Mouse (Mus musculus): Measurements from ENCODE around the gene Fam107b. TPM values are rescaled to one million over a fixed set of nuclear protein-coding genes. Genes with fewer than 3 reads are reported as not detected.

Fam107b gene
- total RNA-seq, 4 experiments from 2014 or later = 9.5 to 20.1 (median 14.6) TPM

- DNase-seq = no peak
Measured at GRCm38 (mm10) chr2:3777696-3778095, 207.4 kb downstream of the Fam107b start.

- DNase-seq = peak; percentile 78
Measured at GRCm38 (mm10) chr2:3785546-3785945, 215.3 kb downstream of the Fam107b start.

- DNase-seq = peak; percentile 77
Measured at GRCm38 (mm10) chr2:3787752-3788423, 217.6 kb downstream of the Fam107b start.

GRCm38 (mm10) chr2:3788424-3788786 lies 218.1 kb downstream of the Fam107b start:
- DNase-seq = no peak

- no peak for DNase-seq
Measured at GRCm38 (mm10) chr2:3796543-3796942, 226.3 kb downstream of the Fam107b start.

DNA sequence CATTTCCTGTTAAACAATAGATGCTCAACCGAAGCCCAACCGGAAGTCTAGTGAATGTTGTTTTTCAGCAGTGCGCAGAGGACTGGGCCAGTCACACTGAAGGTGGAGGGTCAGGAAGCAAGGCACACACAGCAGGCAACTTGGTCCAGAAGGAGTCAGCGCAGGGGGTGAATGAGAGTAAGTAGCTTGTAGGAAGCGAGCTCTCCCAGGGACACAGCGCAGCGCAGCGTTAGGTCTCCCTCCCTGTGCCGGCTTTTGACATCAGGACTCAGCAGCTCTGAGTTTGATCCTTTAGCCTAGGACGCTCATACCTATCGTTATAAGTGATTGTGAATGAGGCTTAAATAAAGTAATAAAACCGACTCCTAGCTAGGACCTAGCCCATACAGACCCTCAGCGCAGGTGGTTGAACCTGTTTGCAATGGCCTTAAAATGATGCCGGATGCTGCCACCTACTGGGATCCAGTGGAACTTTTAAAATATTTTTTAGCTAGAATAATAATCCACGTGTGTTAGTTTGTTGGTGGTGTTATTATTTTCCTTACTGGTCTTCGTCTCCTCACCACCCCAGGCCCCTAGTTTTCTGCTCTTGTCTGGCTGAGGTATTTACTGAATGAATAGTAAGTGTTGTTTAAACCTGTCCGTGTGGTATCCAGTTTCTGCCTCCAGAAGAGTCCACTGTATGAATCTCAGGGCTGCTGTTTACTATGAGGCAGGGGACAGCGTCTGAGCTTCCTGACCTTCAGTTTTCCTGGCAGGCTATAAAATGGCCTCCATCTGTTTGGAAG lies 229.7 kb downstream of the Fam107b start:
- DNase-seq = no peak

GRCm38 (mm10) chr2:3800555-3800878 lies 230.2 kb downstream of the Fam107b start:
- DNase-seq = no peak

GRCm38 (mm10) chr2:3805742-3806141 lies 235.5 kb downstream of the Fam107b start:
- no peak for DNase-seq

DNA sequence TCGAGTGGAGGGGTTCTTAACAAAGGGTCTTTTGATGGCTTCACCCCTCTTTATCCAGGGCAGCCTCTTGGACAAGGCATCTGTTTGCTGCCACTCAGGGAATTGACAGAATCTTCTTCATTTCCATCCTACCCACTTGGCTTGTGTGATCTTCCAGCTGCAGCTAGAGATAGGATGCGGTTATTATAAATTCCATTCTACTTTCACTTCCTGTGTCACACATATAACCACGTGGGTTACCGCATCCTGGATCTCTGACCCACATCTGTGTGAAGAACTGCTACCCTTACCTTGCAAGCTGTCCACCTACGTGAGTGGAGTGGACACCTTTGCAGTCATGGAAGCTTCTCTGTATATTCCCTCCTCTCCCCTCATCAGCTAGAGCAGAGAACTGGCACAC lies 240.0 kb downstream of the Fam107b start:
- DNase-seq = no peak

- no peak for DNase-seq
Measured at GRCm38 (mm10) chr2:3816142-3816609, 245.9 kb downstream of the Fam107b start.

DNA sequence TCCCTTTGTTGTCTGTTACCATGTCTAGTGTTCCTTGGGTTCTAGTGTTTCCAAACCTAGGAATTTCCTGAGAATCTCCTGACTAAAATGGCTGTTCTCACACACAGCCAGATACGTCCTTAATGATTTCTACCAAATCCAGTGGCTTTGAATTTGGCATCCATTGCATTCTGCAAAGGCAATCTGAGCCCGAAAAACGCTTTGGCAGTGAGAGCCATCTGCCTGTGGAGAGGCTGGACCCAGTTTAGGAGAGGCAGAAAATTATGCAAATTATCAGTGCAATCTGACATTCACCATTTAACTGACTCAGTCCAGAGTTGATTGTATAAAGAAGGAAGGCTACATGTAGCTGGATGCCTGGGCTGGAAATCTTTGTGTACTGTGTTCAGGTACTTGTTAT lies 247.3 kb downstream of the Fam107b start:
- DNase-seq = no peak

- DNase-seq = peak; percentile 69
Measured at GRCm38 (mm10) chr2:3822483-3823455, 252.5 kb downstream of the Fam107b start.

Other genes with a start within 250 kb of the Fam107b start
- 10 to 100 TPM; 10.6 to 13.3 (median 11.8) TPM for gene Rpp38, start 237.8 kb upstream of the Fam107b start, total RNA-seq (2022)
- gene Acbd7, start 234.3 kb upstream of the Fam107b start, total RNA-seq (2022) = not detected
- gene Olah, start 173.3 kb upstream of the Fam107b start, total RNA-seq (2022) = under 1 TPM; 0.19 to 0.58 (median 0.28) TPM
- gene Meig1, start 147.8 kb upstream of the Fam107b start, total RNA-seq (2022) = under 1 TPM in 2 of 4 experiments, not detected in 2; 0.75 to 0.87 TPM
- gene Dclre1c, start 146.4 kb upstream of the Fam107b start, total RNA-seq (2022) = 10 to 100 TPM in 3 of 4 experiments, 1 to 10 TPM in 1; 9.0 to 16.1 (median 11.0) TPM
- gene Suv39h2, start 95.5 kb upstream of the Fam107b start, total RNA-seq (2022) = 1 to 10 TPM; 1.4 to 2.0 (median 1.6) TPM
- gene Gm45902, start 57.7 kb upstream of the Fam107b start, total RNA-seq (2022) = 1 to 10 TPM; 2.4 to 4.3 (median 3.6) TPM
- gene Hspa14, start 57.7 kb upstream of the Fam107b start, total RNA-seq (2022) = 10 to 100 TPM; 35.4 to 53.3 (median 45.4) TPM
- gene Cdnf, start 57.5 kb upstream of the Fam107b start, total RNA-seq (2022) = 1 to 10 TPM; 2.6 to 6.2 (median 4.0) TPM

Data from adrenal gland, adult 8-10 months (tissue).